Mouse (Mus musculus): ENCODE measurements at regions not wholly inside any gene's neighbourhood (a gene's known extent, or its start where the extent isn't known, plus 50 kb on each side); places are given as distances from the start of the nearest gene placed in this dataset.
A peak's percentile ranks its signal among the peaks of the same experiment; 100 is the strongest.
"Not testable (repeated sequence)": the region's sequence is repeated elsewhere in the genome, so short reads cannot be mapped to it uniquely, and the experiment has no call there.

DNA sequence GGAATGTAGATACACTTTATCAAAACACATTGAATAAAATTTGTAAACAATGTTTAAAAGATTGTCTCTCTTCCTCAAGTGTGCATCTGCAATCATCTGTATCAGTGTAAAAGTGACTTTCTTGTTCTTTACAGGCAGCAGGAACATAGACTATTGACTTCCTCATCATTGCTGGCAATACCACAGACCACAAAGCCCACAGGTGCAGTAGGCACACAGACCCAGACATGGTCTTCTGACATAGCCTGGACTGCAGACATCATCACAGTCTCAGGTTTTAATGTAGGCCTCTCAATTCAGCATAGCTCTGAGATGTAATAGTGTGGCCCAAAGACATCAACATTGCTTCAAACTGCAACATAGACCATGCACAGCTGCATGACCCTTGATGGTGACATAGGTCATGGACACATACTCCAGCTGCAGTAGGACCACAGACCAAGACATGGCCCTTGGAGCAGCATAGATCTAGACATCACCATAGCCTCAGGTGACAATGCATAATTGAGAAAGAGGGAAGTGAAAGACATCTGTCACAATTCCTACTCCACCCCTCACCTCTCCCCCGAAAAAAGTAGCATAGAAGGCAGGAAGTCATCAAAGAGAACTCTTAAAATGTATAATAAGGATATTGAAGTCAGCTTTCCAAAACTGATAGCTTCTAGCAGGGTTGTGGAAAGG is 74.1 kb upstream of the Speer2 start:
- no peak for DNase-seq (ENCODE audit: low spot score in 2 of 2)

- no peak for DNase-seq (ENCODE audit: low spot score in 2 of 2)
These were observed 80.1 kb upstream of the Speer2 start for GRCm38 (mm10) chr16:69943635-69944034.

- no peak for DNase-seq (ENCODE audit: low spot score in 2 of 2)
These were observed 85.2 kb upstream of the Speer2 start for GRCm38 (mm10) chr16:69948783-69949182.

- DNase-seq (ENCODE audit: low spot score in 2 of 2) = no peak
These were observed 85.8 kb upstream of the Speer2 start for GRCm38 (mm10) chr16:69949339-69949738.

DNA sequence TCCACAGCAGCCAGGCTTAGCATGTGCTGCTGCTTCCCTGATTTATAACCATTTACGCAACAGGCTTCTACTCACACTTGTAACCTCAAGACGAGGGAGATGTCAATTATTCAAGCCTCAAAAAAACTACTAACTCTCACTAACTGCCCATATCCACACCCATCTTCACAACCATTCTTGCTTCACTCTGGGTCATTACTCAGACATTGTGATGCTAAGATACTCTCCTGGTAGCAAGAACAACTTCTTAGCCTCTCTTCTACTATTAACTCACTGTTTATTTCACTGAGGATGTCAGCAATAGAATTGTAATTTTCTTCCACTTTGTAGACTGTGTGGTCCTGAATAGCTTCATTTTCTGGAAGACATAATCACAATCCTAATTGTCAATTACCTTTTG is 88.0 kb upstream of the Speer2 start:
- no peak for DNase-seq (ENCODE audit: low spot score in 2 of 2)

- DNase-seq (ENCODE audit: low spot score in 2 of 2) = not testable (repeated sequence)
These were observed 103.0 kb upstream of the Speer2 start for GRCm38 (mm10) chr16:69966561-69966960.

- no peak for DNase-seq (ENCODE audit: low spot score in 2 of 2)
These were observed 116.4 kb upstream of the Speer2 start for GRCm38 (mm10) chr16:69979813-69980527.

DNA sequence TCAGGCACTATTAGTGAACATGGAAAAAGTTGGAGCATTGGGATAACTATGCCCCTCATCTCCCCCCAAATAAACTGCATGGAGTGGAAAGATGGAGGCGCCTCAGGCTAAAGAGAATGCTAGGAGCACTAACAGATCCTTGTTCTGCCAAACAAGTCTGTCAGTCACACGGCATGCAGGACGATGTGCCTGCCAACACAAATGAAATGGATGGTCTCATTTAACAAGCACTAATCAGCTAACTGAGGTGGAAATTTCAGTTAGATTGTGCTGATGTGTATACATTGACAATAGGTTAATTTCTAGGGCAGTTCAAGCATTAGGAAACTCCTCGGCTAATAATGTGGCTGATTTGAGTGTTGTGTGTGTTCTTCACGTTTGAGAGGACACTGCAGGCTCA is 120.8 kb upstream of the Speer2 start:
- no peak for DNase-seq (ENCODE audit: low spot score in 2 of 2)

DNA sequence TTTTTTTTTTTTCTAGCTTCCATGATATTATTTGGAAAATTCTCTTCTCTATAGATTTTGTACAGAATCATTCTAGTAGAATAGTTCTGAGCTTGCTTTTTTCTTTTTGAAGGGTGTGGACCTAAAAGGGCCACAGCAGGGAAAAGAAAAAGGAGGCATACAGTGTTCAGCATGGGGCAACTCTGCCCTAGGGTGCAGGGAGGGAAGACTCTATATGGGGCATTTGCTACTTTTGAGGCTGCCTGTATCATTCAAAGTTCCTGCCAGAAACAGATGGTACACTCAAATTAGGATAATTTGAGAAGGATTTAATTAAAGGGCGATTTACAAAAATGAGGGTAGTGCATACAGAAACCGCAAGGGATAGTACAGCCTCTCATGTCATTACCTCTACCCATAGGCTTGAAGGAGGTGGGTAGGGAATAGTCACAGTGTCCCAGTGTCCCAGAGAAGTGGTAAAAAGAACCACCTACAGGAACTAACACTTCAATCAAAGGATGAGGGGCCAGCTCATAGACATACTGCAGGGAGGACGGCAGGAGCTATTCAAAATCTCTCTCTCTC is 128.4 kb upstream of the Speer2 start:
- DNase-seq (ENCODE audit: low spot score in 2 of 2) = no peak

DNA sequence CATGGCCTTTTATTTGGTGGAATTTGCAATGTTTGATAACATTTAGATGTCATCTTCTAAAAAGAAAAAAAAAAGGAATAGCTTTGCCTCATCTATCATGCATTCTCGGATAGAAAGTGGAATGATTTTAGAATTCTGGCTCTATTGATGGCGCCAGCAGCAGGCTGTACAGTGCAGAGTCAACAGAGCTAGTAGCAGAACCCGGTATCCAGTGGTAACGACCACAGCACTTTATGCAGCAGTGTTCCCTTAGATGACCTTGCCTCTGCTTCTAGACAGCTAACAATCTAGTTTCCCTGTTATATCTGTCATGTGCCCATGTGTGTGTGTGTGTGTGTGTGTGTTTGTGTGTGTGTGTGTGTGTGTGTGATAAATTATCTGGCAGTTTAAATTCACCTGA is 129.2 kb upstream of the Speer2 start:
- no peak for DNase-seq (ENCODE audit: low spot score in 2 of 2)

GRCm38 (mm10) chr16:70006863-70007262 is 143.3 kb upstream of the Speer2 start:
- DNase-seq (ENCODE audit: low spot score in 2 of 2) = no peak

DNA sequence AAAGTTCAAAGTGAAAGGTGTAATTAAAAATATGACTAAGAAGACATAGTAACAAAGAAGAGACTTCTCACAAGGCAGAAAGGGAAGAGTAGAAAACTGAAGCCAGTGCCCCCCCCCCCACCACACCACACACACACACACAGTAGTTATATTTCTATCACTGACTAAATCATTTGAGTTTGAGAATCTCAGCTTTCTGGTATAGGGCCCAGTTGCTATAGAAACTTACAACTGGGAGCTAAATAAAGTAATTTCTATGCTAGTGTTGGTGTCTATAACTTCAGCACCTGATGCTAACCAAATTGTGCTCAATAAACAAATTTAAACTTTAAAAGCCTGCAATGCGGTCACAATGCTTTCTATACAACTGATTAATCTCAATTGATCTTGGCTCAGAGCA is 153.4 kb upstream of the Speer2 start:
- DNase-seq (ENCODE audit: low spot score in 2 of 2) = no peak

DNA sequence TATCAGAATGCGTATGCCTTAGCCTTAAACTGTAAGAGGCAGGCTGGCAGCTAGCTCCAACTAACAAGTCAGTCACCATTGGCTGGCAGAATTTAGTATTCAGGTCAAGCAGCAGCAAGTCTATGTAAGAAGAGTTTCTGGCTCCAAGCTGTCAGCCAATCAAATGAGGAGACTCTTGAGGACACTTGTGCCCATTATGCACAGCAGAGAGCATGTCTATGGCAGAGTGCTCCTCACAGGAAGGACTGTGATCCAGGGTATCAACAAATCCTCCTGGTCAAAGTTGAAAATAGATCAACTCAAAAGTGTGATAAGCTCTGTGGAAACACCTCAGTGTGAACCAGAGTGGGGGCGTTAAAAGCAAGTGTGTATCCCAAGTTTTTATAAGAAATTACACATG is 156.0 kb upstream of the Speer2 start:
- no peak for DNase-seq (ENCODE audit: low spot score in 2 of 2)

DNA sequence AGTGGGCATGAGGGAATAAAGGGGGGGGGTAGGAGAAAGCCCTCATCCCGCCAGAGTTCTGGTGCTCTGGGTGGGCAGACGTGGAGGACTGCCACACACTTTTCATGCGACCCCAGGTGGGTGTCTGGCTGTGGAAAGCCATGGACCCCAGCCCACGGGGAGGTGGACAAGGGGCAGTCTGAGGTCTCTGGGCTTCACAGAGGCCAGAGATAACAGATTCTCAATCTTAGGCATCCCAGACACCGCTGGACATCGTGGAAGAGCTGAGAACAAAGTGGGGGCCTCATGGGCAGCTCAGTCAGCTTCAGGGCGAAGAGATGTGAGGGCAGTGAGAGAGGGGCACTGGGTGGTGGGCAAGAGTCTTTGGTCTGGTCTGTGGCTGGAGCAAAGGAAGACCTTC is 157.9 kb upstream of the Speer2 start:
- no peak for DNase-seq (ENCODE audit: low spot score in 2 of 2)

DNA sequence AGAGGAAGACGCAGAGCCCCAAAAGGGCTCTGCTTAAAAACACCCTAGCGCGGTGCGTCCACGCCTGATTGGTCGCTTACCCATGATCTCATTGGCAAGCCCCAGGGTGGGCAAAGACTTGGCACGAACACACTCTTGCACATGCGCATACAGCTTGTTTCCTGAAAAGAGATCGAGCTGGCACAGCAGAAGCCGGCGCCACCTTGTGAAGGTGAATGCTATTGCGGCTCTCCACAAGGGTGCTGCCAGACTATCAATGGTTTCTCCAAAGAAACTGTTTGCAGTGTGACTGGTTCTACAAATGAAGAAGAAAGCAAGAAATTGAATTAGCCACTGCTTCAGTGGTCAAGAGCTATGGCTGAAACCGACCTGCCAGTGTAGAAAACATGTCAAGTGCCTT is 165.1 kb upstream of the Speer2 start:
- DNase-seq (ENCODE audit: low spot score in 2 of 2) = peak in 1 of 2 experiments; percentile 5

DNA sequence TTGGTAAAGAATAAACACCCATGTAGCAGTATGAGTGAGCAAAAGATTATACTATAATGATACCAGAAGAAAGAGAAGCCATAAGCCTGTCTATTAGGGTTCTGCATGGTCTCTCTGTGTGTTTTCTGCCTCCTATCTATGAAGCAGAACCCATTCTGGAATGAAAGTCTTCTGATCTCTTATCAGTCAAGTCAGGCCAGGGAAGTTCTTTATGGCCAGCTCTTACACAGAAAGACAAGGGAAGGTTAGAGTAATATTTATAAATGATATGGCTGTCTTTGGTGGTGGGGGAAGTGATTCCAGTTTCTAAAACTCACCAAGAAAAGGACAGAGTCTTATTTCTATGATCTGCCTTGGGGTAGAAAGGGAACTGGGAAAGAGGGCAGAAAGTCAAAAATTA is 182.0 kb upstream of the Speer2 start:
- no peak for DNase-seq (ENCODE audit: low spot score in 2 of 2)

DNA sequence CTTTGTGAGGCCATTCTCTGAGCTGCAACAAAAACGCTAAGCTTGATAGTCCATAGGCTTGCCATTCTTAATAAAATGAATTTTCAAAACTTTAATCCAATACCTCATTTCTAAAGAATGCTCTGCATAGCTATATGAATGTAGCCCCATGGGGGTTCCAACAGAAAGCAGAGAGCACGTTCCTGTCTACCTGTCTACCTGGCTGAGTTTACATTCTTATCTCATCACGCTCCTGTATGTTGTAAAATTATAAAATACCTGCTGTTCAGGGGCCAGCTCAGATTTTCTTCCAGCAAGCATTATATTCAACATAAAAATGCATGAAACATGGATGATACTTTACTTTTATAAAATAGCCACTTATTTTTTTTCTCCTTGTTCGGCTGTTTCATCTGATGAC is 182.5 kb upstream of the Speer2 start:
- no peak for DNase-seq (ENCODE audit: low spot score in 2 of 2)

DNA sequence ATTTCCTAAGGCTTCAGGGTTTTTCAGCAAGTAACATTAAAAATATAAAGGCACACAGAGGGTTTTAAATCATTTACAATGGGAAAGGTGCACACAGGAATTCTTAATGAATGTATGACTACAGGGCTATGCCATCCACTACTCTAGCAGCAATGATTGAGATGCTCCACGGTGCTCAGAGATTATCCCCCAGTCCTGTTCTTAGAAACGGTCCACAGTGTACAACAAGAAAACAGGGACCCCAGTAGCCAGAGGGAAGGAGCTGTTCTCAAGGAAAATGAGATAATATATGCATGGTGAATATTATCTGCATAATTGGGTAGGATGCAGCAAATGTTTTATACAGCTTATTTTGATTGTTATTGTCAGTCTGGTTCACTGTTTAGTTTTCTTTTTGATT is 186.3 kb upstream of the Speer2 start:
- DNase-seq (ENCODE audit: low spot score in 2 of 2) = no peak

- no peak for DNase-seq (ENCODE audit: low spot score in 2 of 2)
These were observed 207.9 kb upstream of the Speer2 start for GRCm38 (mm10) chr16:70071471-70071870.

DNA sequence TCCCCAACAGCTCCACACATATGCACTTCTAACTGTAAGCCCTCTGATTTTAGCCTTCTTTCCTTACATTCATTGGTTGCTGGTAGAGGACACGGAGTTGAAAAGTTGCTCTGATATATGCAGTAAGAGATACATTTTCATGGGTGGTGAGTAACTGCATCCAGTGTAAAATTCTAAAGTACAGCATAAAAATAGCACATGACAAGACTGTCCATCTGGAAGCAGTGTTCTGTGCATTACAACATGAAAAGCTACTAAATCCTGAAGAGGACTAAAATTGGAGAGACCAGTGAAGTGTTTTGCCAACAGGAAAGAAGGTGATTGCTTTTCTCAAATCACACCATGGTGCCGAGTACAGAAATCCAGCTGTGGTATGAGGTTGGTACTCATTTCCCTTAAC is 210.2 kb upstream of the Speer2 start:
- no peak for DNase-seq (ENCODE audit: low spot score in 2 of 2)

GRCm38 (mm10) chr16:70079497-70079896 is 216.0 kb upstream of the Speer2 start:
- no peak for DNase-seq (ENCODE audit: low spot score in 2 of 2)

- DNase-seq (ENCODE audit: low spot score in 2 of 2) = no peak
These were observed 222.5 kb upstream of the Gbe1 start for GRCm38 (mm10) chr16:70091291-70091690.

GRCm38 (mm10) chr16:70091963-70092362 is 221.8 kb upstream of the Gbe1 start:
- DNase-seq (ENCODE audit: low spot score in 2 of 2) = no peak
